Mouse (Mus musculus): Measurements from ENCODE around the gene Pkp3.

DNA sequence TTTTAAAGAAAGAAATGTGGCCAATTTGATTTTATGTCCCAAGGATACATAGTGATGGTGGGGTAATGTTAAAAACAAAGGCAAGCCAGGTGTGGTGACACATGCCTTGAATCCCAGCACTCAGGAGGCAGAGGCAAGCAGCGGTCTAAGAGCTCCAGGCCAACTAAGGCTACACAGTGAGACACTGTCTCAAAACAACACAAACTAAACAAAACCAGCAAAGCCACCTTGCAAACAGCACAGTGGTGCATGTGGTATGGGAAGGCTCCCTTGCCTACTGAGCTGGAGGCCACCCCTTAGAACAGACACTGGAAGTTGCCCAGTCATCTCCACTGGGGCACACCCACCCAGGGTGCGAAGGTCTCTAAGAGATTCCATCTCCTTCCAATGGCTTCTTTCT, 18.1 kb upstream of the Pkp3 start:
- no peak for TF ChIP-seq GATA1 (IDR thresholded peaks at IDR 0.05; ENCODE audit: low read length)
- no peak for TF ChIP-seq TAL1 (IDR thresholded peaks at IDR 0.05; ENCODE audit: low read length)

Data from erythroblast, embryonic 14.5 days (primary cell).